Mouse (Mus musculus) thymus, adult 2 months (tissue): ENCODE measurements around the gene Vav1. TPM values are rescaled to one million over a fixed set of nuclear protein-coding genes. Genes with fewer than 3 reads are reported as not detected.

ENCODE experiments used
- DNase-seq: peaks from one replicate; pipeline ENCODE4 v3.0.0; 2021
- H3K27ac ChIP-seq: fragments of 200-500 bp; 2 replicates; pipeline ENCODE4 v1.5.1; 2012; ENCODE audit warnings: low read length, control low read depth; ENCODE audit not compliant: control insufficient read depth, insufficient read depth
- H3K27me3 ChIP-seq: fragments of 200-500 bp; 2 replicates; pipeline ENCODE4 v1.6.1; 2012; ENCODE audit warnings: mild to moderate bottlenecking, low read length, moderate library complexity, mixed read lengths; ENCODE audit not compliant: control insufficient read depth, insufficient read depth
- H3K36me3 ChIP-seq: fragments of 200-500 bp; 2 replicates; pipeline ENCODE4 v1.6.1; 2012; ENCODE audit warnings: mild to moderate bottlenecking, low read length, moderate library complexity; ENCODE audit not compliant: control insufficient read depth, insufficient read depth
- H3K4me1 ChIP-seq: fragments of 200-500 bp; replicated peaks from 2 replicates; pipeline ENCODE4 v1.6.1; 2012; ENCODE audit warnings: low read length; ENCODE audit not compliant: control insufficient read depth, insufficient read depth
- H3K4me3 ChIP-seq: fragments of 200-500 bp; 2 replicates; pipeline ENCODE4 v1.5.1; 2012; ENCODE audit warnings: mild to moderate bottlenecking, low read length, control low read depth, moderate library complexity; ENCODE audit not compliant: control insufficient read depth, insufficient read depth
- CTCF ChIP-seq: fragments of 200-500 bp; IDR thresholded peaks from 2 replicates; pipeline ENCODE4 v1.5.1; 2012; ENCODE audit warnings: mild to moderate bottlenecking, control low read depth, low read length, moderate library complexity, borderline replicate concordance; ENCODE audit not compliant: control insufficient read depth, poor library complexity, insufficient read depth; ENCODE audit errors: extremely low read depth
- POLR2A ChIP-seq: fragments of 200-500 bp; IDR thresholded peaks from 2 replicates; pipeline ENCODE4 v1.6.1; 2012; ENCODE audit warnings: mild to moderate bottlenecking, low read length, control low read depth, moderate library complexity; ENCODE audit not compliant: control insufficient read depth, poor library complexity, insufficient read depth; ENCODE audit errors: extremely low read depth
- WGBS: fragments of 180-500 bp; shearing (Covaris S2); methylation state at CpG from one replicate; pipeline ENCODE4 v1.1.7; 2018; 5-methylcytosine and 5-hydroxymethylcytosine counted together
- polyA plus RNA-seq: library from polyadenylated mRNA; depleted of rRNA; stranded (reverse); fragments of >200 nt; gene quantifications from 2 replicates; pipeline ENCODE4 v1.2.3, GENCODE M21; 2012; rRNA removed

Gene Vav1
- polyA plus RNA-seq, 1 experiment = 137 TPM

DNA sequence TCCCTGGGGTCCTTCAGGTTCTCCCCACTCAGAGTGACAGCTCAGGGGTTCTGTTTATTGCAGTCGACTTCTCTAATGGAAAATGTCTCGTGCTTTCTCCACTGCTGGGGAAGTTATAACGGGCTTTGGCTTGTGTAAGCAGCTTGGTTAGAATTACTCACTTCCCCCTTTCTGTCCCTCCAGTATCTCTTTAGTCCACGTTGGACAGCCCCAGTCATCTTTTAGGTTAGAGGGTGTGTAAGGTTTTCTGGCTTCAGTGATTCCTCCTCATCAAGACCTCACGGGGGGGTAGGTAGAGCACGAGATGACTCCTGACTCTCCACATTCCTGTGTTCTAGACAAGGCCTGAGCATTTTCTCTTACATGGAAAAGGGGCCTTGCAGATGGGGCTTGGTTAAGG, 68.1 kb downstream of the Vav1 start:
- Histone ChIP-seq H3K36me3 (no peaks in the 10 kb centered on the region), H3K27ac (no peak overlapping the region), H3K27me3 (no peaks in the 10 kb centered on the region), H3K4me1 (peaks cover under 1% of the 10 kb centered on the region), H3K4me3 (no peak overlapping the region)
- DNase-seq = no peak
- WGBS = 27% methylated on average over 6 of the region's 6 CpGs
- TF ChIP-seq CTCF (no peak), POLR2A (no peak)

GRCm38 (mm10) chr17:57347781-57348180, 68.9 kb downstream of the Vav1 start:
- H3K4me1 ChIP-seq = no peaks in the 10 kb centered on the region
- no peak for DNase-seq
- H3K36me3 ChIP-seq = no peaks in the 10 kb centered on the region
- no peaks in the 10 kb centered on the region for H3K27me3 ChIP-seq
- no peak overlapping the region for H3K4me3 ChIP-seq
- WGBS = 64% methylated on average over 2 of the region's 2 CpGs
- no peak overlapping the region for H3K27ac ChIP-seq
- TF ChIP-seq CTCF (no peak), POLR2A (no peak)

- WGBS = 54% methylated on average over 5 of the region's 5 CpGs
- H3K27ac ChIP-seq = no peak overlapping the region
- DNase-seq = no peak
- TF ChIP-seq POLR2A (no peak), CTCF (no peak)
- H3K4me3 ChIP-seq = no peak overlapping the region
- H3K27me3 ChIP-seq = no peaks in the 10 kb centered on the region
- no peaks in the 10 kb centered on the region for H3K36me3 ChIP-seq
- H3K4me1 ChIP-seq = no peaks in the 10 kb centered on the region
Measured at GRCm38 (mm10) chr17:57349067-57349466, 70.2 kb downstream of the Vav1 start.

GRCm38 (mm10) chr17:57350212-57350611, 71.3 kb downstream of the Vav1 start:
- no peak overlapping the region for H3K27ac ChIP-seq
- WGBS = 93% methylated on average over 5 of the region's 5 CpGs

GRCm38 (mm10) chr17:57351107-57351506, 72.2 kb downstream of the Vav1 start:
- no peak overlapping the region for H3K27ac ChIP-seq
- H3K4me3 ChIP-seq = no peak overlapping the region
- no peaks in the 10 kb centered on the region for H3K27me3 ChIP-seq
- WGBS = 97% methylated on average over 9 of the region's 9 CpGs
- no peak for DNase-seq
- TF ChIP-seq CTCF = no peak
- no peak for TF ChIP-seq POLR2A
- no peaks in the 10 kb centered on the region for H3K36me3 ChIP-seq
- H3K4me1 ChIP-seq = no peaks in the 10 kb centered on the region

More at GRCm38 (mm10) chr17:57350212-57350611, 71.3 kb downstream of the Vav1 start:
- no peaks in the 10 kb centered on the region for H3K27me3 ChIP-seq
- H3K4me1 ChIP-seq = no peaks in the 10 kb centered on the region
- H3K36me3 ChIP-seq = no peaks in the 10 kb centered on the region
- no peak overlapping the region for H3K4me3 ChIP-seq
- no peak for DNase-seq
- TF ChIP-seq POLR2A = no peak
- TF ChIP-seq CTCF = no peak

GRCm38 (mm10) chr17:57358441-57358840, 79.5 kb downstream of the Vav1 start, which contains the start of gene Adgre1:
Gene Adgre1, plus strand, starts transcription at chr17:57358691.
- no peaks in the 10 kb centered on the region for H3K36me3 ChIP-seq

GRCm38 (mm10) chr17:57359485-57360241, 80.8 kb downstream of the Vav1 start:
- 86% methylated on average over 11 of the region's 11 CpGs for WGBS
- TF ChIP-seq CTCF = no peak
- no peak for TF ChIP-seq POLR2A
- no peak for DNase-seq
- Histone ChIP-seq H3K27me3 (no peaks in the 10 kb centered on the region), H3K36me3 (no peaks in the 10 kb centered on the region), H3K27ac (no peak overlapping the region), H3K4me1 (no peaks in the 10 kb centered on the region), H3K4me3 (no peak overlapping the region)

More at GRCm38 (mm10) chr17:57358441-57358840, 79.5 kb downstream of the Vav1 start, which contains the start of gene Adgre1:
- Histone ChIP-seq H3K4me1 (no peaks in the 10 kb centered on the region), H3K27ac (no peak within 1 kb of the TSS), H3K27me3 (no peaks in the 10 kb centered on the region), H3K4me3 (no peak within 1 kb of the TSS)
- DNase-seq = no peak
- TF ChIP-seq CTCF = no peak
- 4% methylated on average over 1 of the region's 1 CpGs for WGBS

Other genes starting within 250 kb of the Vav1 start
- 229 and 259 TPM in 2 replicates for gene Khsrp, start 247.6 kb upstream of the Vav1 start, polyA plus RNA-seq
- 0.22 and 0.38 TPM in 2 replicates for gene Slc25a41, start 237.4 kb upstream of the Vav1 start, polyA plus RNA-seq
- 3.4 and 5.9 TPM in 2 replicates for gene Crb3, start 220.0 kb upstream of the Vav1 start, polyA plus RNA-seq
- gene Slc25a23, start 219.2 kb upstream of the Vav1 start, polyA plus RNA-seq = 76.5 and 93.2 TPM in 2 replicates
- 176 and 196 TPM in 2 replicates for gene Dennd1c, start 200.6 kb upstream of the Vav1 start, polyA plus RNA-seq
- gene Tubb4a, start 191.3 kb upstream of the Vav1 start, polyA plus RNA-seq = 5.5 and 5.7 TPM in 2 replicates
- 10.2 and 12.3 TPM in 2 replicates for gene Tnfsf9, start 173.8 kb upstream of the Vav1 start, polyA plus RNA-seq
- gene Cd70, start 129.3 kb upstream of the Vav1 start, polyA plus RNA-seq = 10.5 and 11.0 TPM in 2 replicates
- gene Tnfsf14, start 84.9 kb upstream of the Vav1 start, polyA plus RNA-seq = 6.5 and 6.7 TPM in 2 replicates
- 139 and 152 TPM in 2 replicates for gene C3, start 51.0 kb upstream of the Vav1 start, polyA plus RNA-seq
- 62.4 and 63.9 TPM in 2 replicates for gene Gpr108, start 30.7 kb upstream of the Vav1 start, polyA plus RNA-seq
- gene Trip10, start 29.6 kb upstream of the Vav1 start, polyA plus RNA-seq = 10.6 and 14.8 TPM in 2 replicates
- gene Adgre1, start 79.6 kb downstream of the Vav1 start, polyA plus RNA-seq = 20.5 and 20.8 TPM in 2 replicates